Comparison of ENCODE assay signal across 17 mouse cellular contexts in genomic region chr8:87531176-87531575, GRCm38 (mm10). TPM values are rescaled to one million over a fixed set of nuclear protein-coding genes. Genes with fewer than 3 reads are reported as not detected.
DNase-seq lines count a peak whose midpoint lies in the region; ATAC-seq lines count a peak whose summit lies in the region.
"Had no signal": no experiment of that assay in that cellular context is flagged by ENCODE, and none has a peak within 500 bp of the region (broad histone marks: within the 10 kb centered on the region; RNA-seq: fewer than 3 reads in every experiment).

No protein-coding gene starts in this region.

- no peak overlapping the region for H3K27ac ChIP-seq in intestine, embryonic 14.5 days (ENCODE audit: low read depth)
- no peak overlapping the region for H3K27ac ChIP-seq in intestine, embryonic 16.5 days (ENCODE audit: low read length)
- no peak overlapping the region for H3K27ac ChIP-seq in embryonic facial prominence, embryonic 14.5 days (replicated peaks; ENCODE audit: low read depth, low read length)
- H3K27ac ChIP-seq: forebrain, embryonic 13.5 days; heart, embryonic 13.5 days; limb, embryonic 15.5 days; neural tube, embryonic 12.5 days had no signal

- H3K27me3 ChIP-seq in intestine, embryonic 14.5 days (replicated peaks; ENCODE audit: control insufficient read depth, insufficient read depth, low read length) = no peaks in the 10 kb centered on the region
- H3K27me3 ChIP-seq in intestine, embryonic 16.5 days (replicated peaks; ENCODE audit: control insufficient read depth, insufficient read depth, low read length) = no peaks in the 10 kb centered on the region
- no peaks in the 10 kb centered on the region for H3K27me3 ChIP-seq in embryonic facial prominence, embryonic 14.5 days (replicated peaks; ENCODE audit: control insufficient read depth, insufficient read depth, low read length)
- H3K27me3 ChIP-seq: forebrain, embryonic 13.5 days; neural tube, embryonic 12.5 days had no signal

- DNase-seq in intestine, embryonic 14.5 days (ENCODE audit: low spot score) = peak; percentile 65
- peak; percentile 20 for DNase-seq in retina, embryonic 14.5 days (ENCODE audit: low spot score)
- no peak for DNase-seq in retina, postnatal 1 day
- peak; percentile 35 for DNase-seq in ZHBTc4 (ENCODE audit: low read depth, low spot score)
- peak; percentile 47 for DNase-seq in embryonic facial prominence, embryonic 14.5 days (ENCODE audit: low spot score)
- DNase-seq in urinary bladder, postnatal 10 days (ENCODE audit: low spot score) = no peak
- no peak for DNase-seq in right cerebral cortex, postnatal 36 days (ENCODE audit: low spot score in 2 of 2)
- DNase-seq: layer of hippocampus, adult 9-11 months; lung, postnatal 36 days had no signal

- H3K4me3 ChIP-seq in intestine, embryonic 14.5 days (ENCODE audit: low read depth, low read length) = no peak overlapping the region
- no peak overlapping the region for H3K4me3 ChIP-seq in intestine, embryonic 16.5 days (ENCODE audit: low read length)
- H3K4me3 ChIP-seq in embryonic facial prominence, embryonic 14.5 days (ENCODE audit: low read depth, low read length) = no peak overlapping the region
- H3K4me3 ChIP-seq: forebrain, embryonic 13.5 days; heart, embryonic 13.5 days; limb, embryonic 15.5 days; neural tube, embryonic 12.5 days had no signal

- H3K4me1 ChIP-seq in intestine, embryonic 14.5 days (replicated peaks; ENCODE audit: control insufficient read depth, insufficient read depth, low read length) = no peaks in the 10 kb centered on the region
- no peaks in the 10 kb centered on the region for H3K4me1 ChIP-seq in intestine, embryonic 16.5 days (ENCODE audit: control insufficient read depth, insufficient read depth, low read length)
- H3K4me1 ChIP-seq in embryonic facial prominence, embryonic 14.5 days (ENCODE audit: control insufficient read depth, insufficient read depth, low read length) = no peaks in the 10 kb centered on the region
- H3K4me1 ChIP-seq: forebrain, embryonic 13.5 days; heart, embryonic 13.5 days; limb, embryonic 15.5 days; neural tube, embryonic 12.5 days had no signal

- no peaks in the 10 kb centered on the region for H3K36me3 ChIP-seq in intestine, embryonic 14.5 days (ENCODE audit: control insufficient read depth, insufficient read depth, low read length)
- H3K36me3 ChIP-seq in intestine, embryonic 16.5 days (ENCODE audit: control insufficient read depth, insufficient read depth, low read length) = no peaks in the 10 kb centered on the region
- no peaks in the 10 kb centered on the region for H3K36me3 ChIP-seq in embryonic facial prominence, embryonic 14.5 days (ENCODE audit: control insufficient read depth, insufficient read depth, low read length)
- H3K36me3 ChIP-seq: heart, embryonic 13.5 days; limb, embryonic 15.5 days; neural tube, embryonic 12.5 days had no signal

- ATAC-seq in intestine, embryonic 14.5 days (replicated peaks; ENCODE audit: low FRiP score, low TSS enrichment, low read depth) = no peak
- no peak for ATAC-seq in intestine, embryonic 16.5 days
- ATAC-seq in embryonic facial prominence, embryonic 14.5 days (ENCODE audit: low read depth) = no peak
- ATAC-seq: forebrain, embryonic 13.5 days had no signal

- no peaks in the 10 kb centered on the region for H3K9me3 ChIP-seq in intestine, embryonic 14.5 days (ENCODE audit: control insufficient read depth, low read length)
- no peaks in the 10 kb centered on the region for H3K9me3 ChIP-seq in intestine, embryonic 16.5 days (ENCODE audit: control insufficient read depth, low read length)
- H3K9me3 ChIP-seq in embryonic facial prominence, embryonic 14.5 days (ENCODE audit: control insufficient read depth, low read length) = no peaks in the 10 kb centered on the region
- H3K9me3 ChIP-seq: forebrain, embryonic 13.5 days; heart, embryonic 13.5 days; limb, embryonic 15.5 days; neural tube, embryonic 12.5 days had no signal

- WGBS in intestine, embryonic 14.5 days = 66% methylated on average over 4 of the region's 4 CpGs
- WGBS in intestine, embryonic 16.5 days = 55% methylated on average over 4 of the region's 4 CpGs
- 49% methylated on average over 4 of the region's 4 CpGs for WGBS in embryonic facial prominence, embryonic 14.5 days

- H3K9ac ChIP-seq in intestine, embryonic 14.5 days (ENCODE audit: low read length) = no peak overlapping the region
- H3K9ac ChIP-seq in intestine, embryonic 16.5 days (ENCODE audit: low read depth, low read length) = no peak overlapping the region
- no peak overlapping the region for H3K9ac ChIP-seq in embryonic facial prominence, embryonic 14.5 days (ENCODE audit: low read depth, low read length)
- H3K9ac ChIP-seq: forebrain, embryonic 13.5 days; heart, embryonic 13.5 days; limb, embryonic 15.5 days; neural tube, embryonic 12.5 days had no signal

- H3K4me2 ChIP-seq in intestine, embryonic 14.5 days (ENCODE audit: low read length) = no peak overlapping the region
- H3K4me2 ChIP-seq in intestine, embryonic 16.5 days (ENCODE audit: low read depth, low read length) = no peak overlapping the region
- no peak overlapping the region for H3K4me2 ChIP-seq in embryonic facial prominence, embryonic 14.5 days (ENCODE audit: low read depth, low read length)
- H3K4me2 ChIP-seq: forebrain, embryonic 13.5 days; heart, embryonic 13.5 days; limb, embryonic 15.5 days; neural tube, embryonic 12.5 days had no signal

RNA-seq across cellular contexts. Expression of gene 4933402J07Rik, which starts 32.5 kb away (rescaled TPM):
- polyA plus RNA-seq in intestine, embryonic 14.5 days (2014; fragmentation: Nextera tagmentation; extraction: Ambion mirVana) = not detected in 2 replicates
- not detected in 2 replicates for polyA plus RNA-seq in intestine, embryonic 16.5 days (2015; fragmentation: Nextera tagmentation; extraction: Ambion mirVana)
- polyA plus RNA-seq in embryonic facial prominence, embryonic 14.5 days (2014; fragmentation: Nextera tagmentation; extraction: Ambion mirVana) = not detected in 2 replicates
- polyA plus RNA-seq: brain, embryonic 14.5 days; forebrain, embryonic 13.5 days; heart, embryonic 13.5 days; kidney, embryonic 16.5 days; limb, embryonic 15.5 days; liver, embryonic 16.5 days; neural tube, embryonic 12.5 days had no signal

RNA-seq across cellular contexts. Expression of gene Cbln1, which starts 58.8 kb away (rescaled TPM):
- 0.08 and 0.26 TPM in 2 replicates for polyA plus RNA-seq in intestine, embryonic 14.5 days (2014; fragmentation: Nextera tagmentation; extraction: Ambion mirVana)
- polyA plus RNA-seq in intestine, embryonic 16.5 days (2015; fragmentation: Nextera tagmentation; extraction: Ambion mirVana) = not detected in 2 replicates
- polyA plus RNA-seq in embryonic facial prominence, embryonic 14.5 days (2014; fragmentation: Nextera tagmentation; extraction: Ambion mirVana) = 0.52 and 0.79 TPM in 2 replicates
- polyA plus RNA-seq: kidney, embryonic 16.5 days; liver, embryonic 16.5 days had no signal

Comparison
In these comparisons a context has a peak if more than half of its experiments do, and no peak if none do; other contexts are left out.
1. DNase-seq: peak in intestine, embryonic 14.5 days (single experiment), retina, embryonic 14.5 days (single experiment), ZHBTc4 (single experiment) and embryonic facial prominence, embryonic 14.5 days (single experiment); none in retina, postnatal 1 day (single experiment), urinary bladder, postnatal 10 days (single experiment) and right cerebral cortex, postnatal 36 days (0 of 2).